Mouse (Mus musculus): ENCODE measurements around the gene Tmem50a. TPM values are rescaled to one million over a fixed set of nuclear protein-coding genes. Genes with fewer than 3 reads are reported as not detected.
A peak's percentile ranks its signal among the peaks of the same experiment; 100 is the strongest.

Tmem50a gene
- polyA plus RNA-seq, 1 experiment = 132 TPM

DNA sequence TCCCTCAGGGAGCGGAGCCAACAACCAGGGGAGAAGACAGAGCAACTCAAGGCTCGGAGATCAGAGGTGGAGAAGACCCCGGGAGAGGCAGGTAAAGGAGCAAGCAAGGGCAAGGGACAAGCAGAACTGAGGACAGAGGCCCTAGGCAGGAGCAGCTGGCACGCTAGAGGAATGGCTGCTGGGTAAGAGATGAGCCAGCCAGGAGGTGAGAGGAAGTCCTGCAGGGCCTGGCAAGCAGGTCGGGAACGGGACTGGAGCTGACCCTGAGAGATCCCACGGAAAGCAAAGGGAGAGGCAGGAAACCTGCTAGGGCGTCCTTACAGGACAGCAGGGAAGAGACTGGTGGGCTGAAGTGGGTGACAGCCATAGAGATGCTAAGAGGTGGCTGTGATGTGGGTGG, 13.7 kb downstream of the Tmem50a start:
- no peak for DNase-seq (ENCODE audit: low read depth)
- TF ChIP-seq POLR2A (IDR thresholded peaks at IDR 0.05; ENCODE audit: borderline replicate concordance, extremely low read depth, insufficient read depth, insufficient read length, poor library complexity, severe bottlenecking) (no peak), CTCF (IDR thresholded peaks at IDR 0.05; ENCODE audit: borderline replicate concordance, extremely low read depth, insufficient read depth, insufficient read length) (no peak)

DNA sequence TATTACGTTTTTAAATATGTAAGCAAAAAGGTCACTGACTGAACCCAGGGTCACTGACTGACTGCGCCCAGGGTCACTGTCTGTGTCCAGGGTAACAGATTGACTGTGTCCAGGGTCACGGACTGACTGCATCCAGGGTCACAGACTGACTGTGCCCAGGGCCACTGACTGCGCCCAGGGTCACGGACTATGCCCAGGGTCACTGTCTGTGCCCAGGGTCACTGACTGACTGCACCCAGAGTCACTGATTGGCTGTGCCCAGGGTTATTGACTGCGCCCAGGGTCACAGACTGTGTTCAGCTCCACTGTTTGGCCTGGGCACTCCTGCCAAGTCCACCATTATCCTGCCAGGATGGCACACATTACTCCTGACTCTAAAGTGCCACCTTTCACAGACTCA, 17.6 kb downstream of the Tmem50a start:
- TF ChIP-seq CTCF (IDR thresholded peaks at IDR 0.05; ENCODE audit: borderline replicate concordance, extremely low read depth, insufficient read depth, insufficient read length) (no peak), POLR2A (IDR thresholded peaks at IDR 0.05; ENCODE audit: borderline replicate concordance, extremely low read depth, insufficient read depth, insufficient read length, poor library complexity, severe bottlenecking) (no peak)
- no peak for DNase-seq (ENCODE audit: low read depth)

DNA sequence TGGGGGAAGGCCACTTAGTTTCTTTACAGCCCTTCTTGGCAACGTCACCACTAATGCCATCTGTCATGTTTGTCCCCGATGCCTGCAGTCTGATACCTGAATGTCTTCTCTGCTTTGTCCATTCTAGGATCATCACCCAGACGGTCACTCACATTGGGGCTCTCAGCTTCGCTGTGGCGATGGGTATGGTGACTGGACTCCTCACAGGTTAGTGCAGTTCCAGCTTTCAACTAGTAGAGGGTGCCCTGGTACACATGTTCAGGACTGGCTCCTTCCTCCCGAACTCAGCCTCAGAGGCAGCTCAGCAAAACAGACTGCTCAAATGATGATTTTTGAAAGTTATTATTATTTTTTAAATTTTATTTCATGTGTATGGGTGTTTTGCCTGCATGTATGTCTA, 22.7 kb downstream of the Tmem50a start:
- no peak for TF ChIP-seq CTCF (IDR thresholded peaks at IDR 0.05; ENCODE audit: borderline replicate concordance, extremely low read depth, insufficient read depth, insufficient read length)
- TF ChIP-seq POLR2A (IDR thresholded peaks at IDR 0.05; ENCODE audit: borderline replicate concordance, extremely low read depth, insufficient read depth, insufficient read length, poor library complexity, severe bottlenecking) = no peak
- peak; percentile 25 for DNase-seq (ENCODE audit: low read depth)

DNA sequence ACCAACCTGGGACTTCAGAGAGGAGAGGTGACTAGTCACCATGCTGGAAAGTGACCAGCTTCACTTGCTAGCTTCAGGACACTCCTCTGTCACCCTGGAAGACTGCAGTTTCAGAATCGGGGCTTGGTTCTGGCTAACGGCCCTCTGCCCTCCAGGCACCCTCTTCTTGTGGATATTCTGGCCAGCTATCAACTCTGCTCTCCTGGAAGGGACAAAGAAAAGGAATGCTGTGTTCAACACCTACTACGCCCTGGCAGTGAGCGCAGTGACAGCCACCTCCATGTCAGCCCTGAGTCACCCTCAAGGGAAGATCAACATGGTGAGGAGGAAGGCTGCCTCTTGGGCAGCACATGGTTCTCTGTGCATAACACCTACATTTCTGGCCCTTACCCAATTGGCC, 30.5 kb downstream of the Tmem50a start:
- TF ChIP-seq POLR2A (IDR thresholded peaks at IDR 0.05; ENCODE audit: borderline replicate concordance, extremely low read depth, insufficient read depth, insufficient read length, poor library complexity, severe bottlenecking) (no peak), CTCF (IDR thresholded peaks at IDR 0.05; ENCODE audit: borderline replicate concordance, extremely low read depth, insufficient read depth, insufficient read length) (no peak)
- DNase-seq (ENCODE audit: low read depth) = no peak

DNA sequence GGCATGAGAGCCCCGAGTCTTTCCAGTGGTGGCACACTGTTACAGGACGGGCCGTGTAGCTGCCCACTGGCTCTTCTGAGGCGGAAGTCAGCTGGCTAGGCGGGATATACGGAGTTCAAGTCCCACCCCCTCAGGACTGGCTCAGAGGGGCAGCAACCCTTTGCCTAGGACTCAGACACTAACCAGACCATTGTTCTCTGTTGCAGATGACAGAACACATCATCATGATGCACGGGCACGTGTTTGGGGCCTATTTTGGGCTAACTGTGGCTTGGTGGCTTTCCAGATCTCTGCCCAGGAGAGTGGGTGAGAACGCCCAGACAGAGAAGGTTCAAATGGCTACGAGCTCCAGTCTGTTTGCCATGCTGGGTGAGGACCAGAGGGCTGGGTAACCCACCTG, 31.0 kb downstream of the Tmem50a start:
- DNase-seq (ENCODE audit: low read depth) = no peak
- TF ChIP-seq POLR2A (IDR thresholded peaks at IDR 0.05; ENCODE audit: borderline replicate concordance, extremely low read depth, insufficient read depth, insufficient read length, poor library complexity, severe bottlenecking) = no peak
- TF ChIP-seq CTCF (IDR thresholded peaks at IDR 0.05; ENCODE audit: borderline replicate concordance, extremely low read depth, insufficient read depth, insufficient read length) = no peak

DNA sequence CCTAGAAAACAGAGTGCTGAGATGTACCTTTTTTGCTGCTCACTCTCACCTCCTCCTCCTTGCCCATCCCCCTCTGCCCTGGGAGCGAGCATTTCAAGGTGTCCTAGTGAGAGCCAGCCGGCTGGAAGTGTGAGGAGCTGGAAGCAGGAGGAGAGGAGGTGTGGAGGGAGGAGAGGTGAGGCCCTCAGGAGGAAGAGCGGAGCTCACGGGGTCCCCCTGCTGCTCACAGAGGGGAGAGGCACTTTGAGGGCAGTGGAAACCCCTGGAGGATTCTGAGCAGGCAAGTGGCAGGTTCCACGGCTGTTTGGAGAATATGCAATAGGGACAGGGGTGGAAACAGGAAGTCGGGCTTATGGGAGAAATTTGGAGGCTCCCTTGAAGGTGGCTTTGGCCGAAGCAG, 31.6 kb downstream of the Tmem50a start:
- TF ChIP-seq CTCF (IDR thresholded peaks at IDR 0.05; ENCODE audit: borderline replicate concordance, extremely low read depth, insufficient read depth, insufficient read length) = peak; percentile 64
- no peak for TF ChIP-seq POLR2A (IDR thresholded peaks at IDR 0.05; ENCODE audit: borderline replicate concordance, extremely low read depth, insufficient read depth, insufficient read length, poor library complexity, severe bottlenecking)
- peak; percentile 9 for DNase-seq (ENCODE audit: low read depth)

DNA sequence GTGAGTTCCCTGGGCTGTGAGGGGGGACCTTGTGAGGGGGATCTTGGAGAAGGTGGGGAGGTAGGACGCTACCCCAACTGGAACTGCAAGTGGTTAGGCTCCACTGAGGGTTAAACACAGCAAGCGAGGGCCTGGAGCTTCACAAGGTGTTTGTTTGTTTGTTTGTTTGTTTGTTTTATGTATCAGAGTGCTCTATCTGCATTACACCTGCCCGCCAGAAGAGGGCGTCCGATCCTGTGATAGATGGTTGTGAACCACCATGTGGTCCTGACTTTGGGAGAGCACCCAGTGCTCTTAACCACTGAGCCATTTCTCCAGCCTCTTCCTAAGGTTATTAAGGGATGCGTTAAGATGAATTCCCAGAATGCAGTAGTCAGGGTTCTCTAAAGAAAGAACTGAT, 34.8 kb downstream of the Tmem50a start:
- TF ChIP-seq POLR2A (IDR thresholded peaks at IDR 0.05; ENCODE audit: borderline replicate concordance, extremely low read depth, insufficient read depth, insufficient read length, poor library complexity, severe bottlenecking) (no peak), CTCF (IDR thresholded peaks at IDR 0.05; ENCODE audit: borderline replicate concordance, extremely low read depth, insufficient read depth, insufficient read length) (peak; percentile 47; the same call in 1 of the 2 replicates)
- no peak for DNase-seq (ENCODE audit: low read depth)

DNA sequence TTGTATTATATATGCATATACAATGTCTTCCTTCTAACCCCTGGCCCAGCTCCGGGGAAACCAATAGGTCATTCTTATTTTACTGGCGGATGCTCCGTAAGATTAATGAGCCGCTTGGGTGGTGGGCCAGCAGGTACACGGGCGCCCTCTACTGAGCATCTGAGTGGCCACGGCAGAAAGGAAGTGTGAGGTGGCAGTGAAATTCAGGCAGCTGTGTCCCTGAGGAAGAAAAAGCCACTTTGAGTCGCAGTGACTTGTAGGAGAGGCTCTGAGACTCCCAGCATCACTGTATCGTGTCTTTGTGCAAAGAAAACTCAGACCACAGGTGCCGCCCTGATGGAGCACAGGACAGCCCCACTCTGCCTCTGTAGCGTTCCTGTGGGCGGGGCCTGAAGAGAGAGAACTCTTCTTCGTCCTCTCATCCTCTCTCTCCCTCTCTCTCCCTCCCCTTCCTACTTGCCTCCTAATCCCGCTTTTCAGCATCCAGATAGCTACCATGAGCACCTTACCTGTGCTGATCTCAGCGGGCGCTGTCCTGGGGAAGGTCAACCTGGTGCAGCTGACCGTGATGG, 35.3 kb downstream of the Tmem50a start:
- peak; percentile 84 for DNase-seq (ENCODE audit: low read depth)

DNA sequence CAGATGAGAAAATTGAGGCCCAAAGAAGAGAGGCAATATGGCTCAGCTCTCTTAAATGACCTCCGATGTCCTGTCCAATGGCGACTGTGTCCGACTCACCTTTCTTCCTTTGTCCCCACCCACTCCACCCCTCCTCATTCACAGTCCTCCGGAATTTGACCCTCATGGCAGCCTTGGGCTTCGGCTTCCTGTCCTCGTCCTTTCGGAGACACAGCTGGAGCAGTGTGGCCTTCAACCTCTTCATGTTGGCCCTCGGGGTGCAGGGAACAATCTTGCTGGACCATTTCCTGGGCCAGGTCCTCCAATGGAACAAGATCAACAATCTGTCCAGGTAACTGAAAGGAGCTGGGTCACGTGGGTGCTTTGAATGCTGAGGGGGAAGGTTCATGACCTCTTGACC, 38.7 kb downstream of the Tmem50a start:
- TF ChIP-seq CTCF (IDR thresholded peaks at IDR 0.05; ENCODE audit: borderline replicate concordance, extremely low read depth, insufficient read depth, insufficient read length) = no peak
- TF ChIP-seq POLR2A (IDR thresholded peaks at IDR 0.05; ENCODE audit: borderline replicate concordance, extremely low read depth, insufficient read depth, insufficient read length, poor library complexity, severe bottlenecking) = no peak
- no peak for DNase-seq (ENCODE audit: low read depth)

More for the DNA sequence above, 35.3 kb downstream of the Tmem50a start:
- TF ChIP-seq POLR2A (IDR thresholded peaks at IDR 0.05; ENCODE audit: borderline replicate concordance, extremely low read depth, insufficient read depth, insufficient read length, poor library complexity, severe bottlenecking) = no peak
- peak; percentile 83 for TF ChIP-seq CTCF (IDR thresholded peaks at IDR 0.05; ENCODE audit: borderline replicate concordance, extremely low read depth, insufficient read depth, insufficient read length)

DNA sequence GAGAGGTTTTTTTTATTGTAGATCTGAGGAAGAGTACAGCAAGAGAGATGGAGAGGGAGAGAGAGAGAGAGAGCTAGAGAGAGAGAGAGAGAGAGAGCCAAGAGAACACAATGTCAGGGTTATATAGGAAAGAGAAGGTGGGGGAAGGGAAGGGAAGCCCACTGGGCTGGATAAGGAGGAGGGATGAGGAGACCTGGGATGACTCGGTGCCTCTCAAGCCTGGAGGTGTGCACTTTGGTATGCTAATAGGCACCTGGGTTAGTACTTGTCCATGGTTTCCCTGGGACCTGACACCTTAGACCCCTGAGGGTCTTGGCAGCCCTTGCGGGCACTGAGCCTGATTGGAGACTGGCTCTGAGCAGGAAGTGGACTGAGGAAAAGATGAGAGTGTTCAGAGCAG, 42.9 kb downstream of the Tmem50a start:
- no peak for DNase-seq (ENCODE audit: low read depth)

DNA sequence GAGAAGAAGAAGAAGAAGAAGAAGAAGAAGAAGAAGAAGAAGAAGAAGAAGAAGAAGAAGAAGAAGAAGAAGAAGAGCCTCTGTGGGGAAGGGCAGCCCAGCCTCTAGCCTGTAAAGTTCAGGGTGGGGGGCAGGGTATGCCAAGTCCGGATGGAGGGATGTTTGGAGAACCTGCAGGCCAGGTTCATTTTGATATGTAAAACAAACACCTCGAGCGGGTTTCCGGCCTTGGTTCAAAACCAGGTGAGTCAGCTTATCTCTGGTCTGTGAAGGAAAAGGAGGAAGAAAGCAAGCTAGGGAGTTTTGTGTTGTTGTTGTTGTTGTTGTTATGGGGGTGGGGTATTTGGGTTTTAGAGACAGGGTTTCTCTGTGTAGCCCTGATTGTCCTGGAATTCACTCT, 43.3 kb downstream of the Tmem50a start:
- no peak for DNase-seq (ENCODE audit: low read depth)
- no peak for TF ChIP-seq CTCF (IDR thresholded peaks at IDR 0.05; ENCODE audit: borderline replicate concordance, extremely low read depth, insufficient read depth, insufficient read length)
- no peak for TF ChIP-seq POLR2A (IDR thresholded peaks at IDR 0.05; ENCODE audit: borderline replicate concordance, extremely low read depth, insufficient read depth, insufficient read length, poor library complexity, severe bottlenecking)

More for the DNA sequence above, 42.9 kb downstream of the Tmem50a start:
- TF ChIP-seq POLR2A (IDR thresholded peaks at IDR 0.05; ENCODE audit: borderline replicate concordance, extremely low read depth, insufficient read depth, insufficient read length, poor library complexity, severe bottlenecking) (no peak), CTCF (IDR thresholded peaks at IDR 0.05; ENCODE audit: borderline replicate concordance, extremely low read depth, insufficient read depth, insufficient read length) (no peak)

DNA sequence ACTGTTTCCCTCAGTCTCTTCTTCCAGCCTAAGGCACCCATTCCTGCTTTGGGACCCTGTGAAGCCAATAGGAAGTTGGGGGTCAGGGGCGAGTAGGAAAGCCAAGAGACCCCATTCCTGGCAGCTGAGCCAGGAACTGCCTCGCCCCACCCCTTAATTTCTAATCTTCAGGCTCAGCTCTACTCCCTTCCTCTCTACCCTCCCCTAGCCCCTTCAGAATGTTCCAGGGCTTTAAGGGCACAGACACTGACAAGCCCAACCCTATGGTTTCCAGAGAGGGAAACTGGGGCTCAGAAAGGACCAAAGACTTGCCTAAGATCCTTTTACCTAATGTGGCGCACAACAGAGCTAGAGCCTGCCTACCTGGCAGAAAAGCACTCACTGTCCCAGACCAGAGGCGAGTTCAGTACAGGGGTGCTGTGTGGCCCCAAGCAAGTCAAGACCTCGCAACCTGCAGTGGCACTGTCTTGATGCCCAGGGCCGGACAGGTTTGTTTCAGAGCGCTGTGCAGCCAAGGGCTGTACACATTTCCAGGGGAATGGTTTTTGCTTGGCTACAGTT, 44.9 kb downstream of the Tmem50a start:
- TF ChIP-seq POLR2A (IDR thresholded peaks at IDR 0.05; ENCODE audit: borderline replicate concordance, extremely low read depth, insufficient read depth, insufficient read length, poor library complexity, severe bottlenecking) (no peak), CTCF (IDR thresholded peaks at IDR 0.05; ENCODE audit: borderline replicate concordance, extremely low read depth, insufficient read depth, insufficient read length) (no peak)
- no peak for DNase-seq (ENCODE audit: low read depth)
